Mouse (Mus musculus): ENCODE results near the gene Mill2.

DNA sequence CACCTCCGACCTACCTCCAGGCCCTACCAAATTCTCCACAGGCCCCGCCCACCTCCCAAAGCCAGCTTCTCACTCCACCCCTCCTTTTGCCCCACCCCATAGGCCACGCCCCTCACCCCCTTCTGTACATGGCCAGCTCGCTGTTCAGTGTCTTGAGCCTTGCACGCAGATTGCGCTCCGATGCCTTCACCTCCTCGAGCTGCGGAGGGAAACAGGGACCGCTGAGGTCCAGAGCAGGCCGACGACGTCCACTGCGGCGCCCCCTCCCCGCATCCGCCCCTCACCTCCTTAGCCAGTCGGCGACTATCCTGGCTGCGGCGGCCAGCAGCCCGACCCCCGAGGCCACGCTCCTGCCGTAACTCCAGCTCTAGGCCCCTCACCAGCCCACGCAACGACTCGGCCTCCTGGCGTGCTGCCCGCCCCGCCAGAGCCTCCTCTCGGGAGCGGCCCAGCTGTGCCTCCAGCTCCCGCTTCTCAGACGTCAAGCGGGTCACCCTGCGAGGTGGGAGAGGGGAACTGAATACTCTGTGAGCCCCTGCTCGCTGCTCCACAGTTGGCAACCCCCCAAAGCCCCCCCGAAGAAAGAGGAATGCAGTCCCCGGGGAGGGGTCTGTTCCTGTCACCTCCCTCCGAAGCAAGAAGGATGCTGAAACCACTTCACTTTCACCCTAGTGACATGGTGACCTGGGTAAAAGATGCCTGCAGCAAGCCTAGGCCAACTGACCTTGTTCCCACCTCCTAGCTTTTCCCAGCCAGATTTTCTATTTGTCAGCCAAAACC, 54.1 kb downstream of the Mill2 start:
- no peak for TF ChIP-seq POLR2A (IDR thresholded peaks at IDR 0.05; ENCODE audit: low read depth, low read length)
- TF ChIP-seq CTCF (conservative IDR thresholded peaks at IDR 0.05 in 1 of 2, IDR thresholded peaks at IDR 0.05 in 1 of 2; ENCODE audit: low read depth in 2 of 2, low read length in 2 of 2) = no peak
- TF ChIP-seq MEF2A (IDR thresholded peaks at IDR 0.05; ENCODE audit: borderline replicate concordance, low read depth, low read length) = no peak
- no peak for TF ChIP-seq EP300 (IDR thresholded peaks at IDR 0.05; ENCODE audit: low read length)

Data from CH12.LX (cell line).